Mouse (Mus musculus) hindbrain, embryonic 13.5 days (tissue): ENCODE data around the gene Nckap5l. TPM values are rescaled to one million over a fixed set of nuclear protein-coding genes. Genes with fewer than 3 reads are reported as not detected.

Experiments used
- ATAC-seq: fragments of 200-750 bp; cut with Nextera tagmentation; 2 replicates; pipeline ENCODE4 v1.8.0; 2017; ENCODE audit warnings: moderate TSS enrichment; ENCODE audit not compliant: low FRiP score
- H3K27ac ChIP-seq: fragments of 300-500 bp; sonication (generic); 2 replicates; pipeline ENCODE4 v1.5.1; 2015; ENCODE audit warnings: inconsistent platforms, mild to moderate bottlenecking, moderate library complexity
- H3K27me3 ChIP-seq: fragments of 300-500 bp; sonication (generic); 2 replicates; pipeline ENCODE4 v1.6.1; 2015; ENCODE audit warnings: mild to moderate bottlenecking, inconsistent platforms
- H3K36me3 ChIP-seq: fragments of 300-500 bp; sonication (generic); 2 replicates; pipeline ENCODE4 v1.6.1; 2015; ENCODE audit warnings: mild to moderate bottlenecking, inconsistent platforms
- H3K4me1 ChIP-seq: fragments of 300-500 bp; sonication (generic); replicated peaks from 2 replicates; pipeline ENCODE4 v1.6.1; 2015; ENCODE audit warnings: inconsistent platforms
- H3K4me2 ChIP-seq: fragments of 300-500 bp; sonication (generic); 2 replicates; pipeline ENCODE4 v1.6.1; 2015; ENCODE audit warnings: inconsistent platforms, mild to moderate bottlenecking, moderate library complexity
- H3K4me3 ChIP-seq: fragments of 300-500 bp; sonication (generic); 2 replicates; pipeline ENCODE4 v1.5.1; 2015; ENCODE audit warnings: mild to moderate bottlenecking, inconsistent platforms
- H3K9ac ChIP-seq: fragments of 300-500 bp; sonication (generic); 2 replicates; pipeline ENCODE4 v1.6.1; 2015; ENCODE audit warnings: mild to moderate bottlenecking, inconsistent platforms
- H3K9me3 ChIP-seq: fragments of 300-500 bp; sonication (generic); 2 replicates; pipeline ENCODE4 v1.6.1; 2016; ENCODE audit warnings: inconsistent platforms
- WGBS: fragments of 180-500 bp; shearing (Covaris S2); methylation state at CpG from one replicate; pipeline ENCODE4 v1.1.7; 2015; 5-methylcytosine and 5-hydroxymethylcytosine counted together
- polyA plus RNA-seq: library from polyadenylated mRNA; unstranded; fragments of >200 nt; fragmentation: Nextera tagmentation; extraction: Ambion mirVana; gene quantifications from 2 replicates; pipeline ENCODE4 v1.2.1, GENCODE M21; 2015

The Nckap5l gene
- polyA plus RNA-seq, 1 experiment from 2014 or later, result 13.6 TPM

- peak overlapping the region; percentile 70 for H3K27ac ChIP-seq
- no peak for ATAC-seq
- WGBS, result 78% methylated on average over 9 of the region's 9 CpGs
Measured at GRCm38 (mm10) chr15:99421152-99421551, 36.4 kb downstream of the Nckap5l start.

GRCm38 (mm10) chr15:99420521-99421014 lies 37.0 kb downstream of the Nckap5l start:
- Histone ChIP-seq H3K9ac (no peak overlapping the region), H3K27me3 (no peaks in the 10 kb centered on the region), H3K4me2 (peak overlapping the region; percentile 37), H3K36me3 (peaks cover 45% of the 10 kb centered on the region), H3K4me1 (peaks cover 14% of the 10 kb centered on the region), H3K27ac (peak overlapping the region; percentile 70), H3K9me3 (no peaks in the 10 kb centered on the region), H3K4me3 (no peak overlapping the region)
- 4% methylated on average over 12 of the region's 12 CpGs for WGBS
- peak; percentile 54 for ATAC-seq

More at GRCm38 (mm10) chr15:99421152-99421551, 36.4 kb downstream of the Nckap5l start:
- H3K9ac ChIP-seq, result no peak overlapping the region
- H3K4me2 ChIP-seq, result peak overlapping the region; percentile 37; the same call in 1 of the 2 replicates
- H3K4me1 ChIP-seq, result peaks cover 14% of the 10 kb centered on the region
- no peak overlapping the region for H3K4me3 ChIP-seq
- H3K27me3 ChIP-seq, result no peaks in the 10 kb centered on the region
- peaks cover 50% of the 10 kb centered on the region for H3K36me3 ChIP-seq
- H3K9me3 ChIP-seq, result no peaks in the 10 kb centered on the region

GRCm38 (mm10) chr15:99420101-99420500 lies 37.4 kb downstream of the Nckap5l start:
- no peaks in the 10 kb centered on the region for H3K27me3 ChIP-seq
- H3K9ac ChIP-seq, result no peak overlapping the region
- H3K4me3 ChIP-seq, result no peak overlapping the region
- peak overlapping the region; percentile 70 for H3K27ac ChIP-seq
- peak overlapping the region; percentile 37; the same call in 1 of the 2 replicates for H3K4me2 ChIP-seq
- H3K36me3 ChIP-seq, result peaks cover 40% of the 10 kb centered on the region
- no peak for ATAC-seq
- H3K4me1 ChIP-seq, result peaks cover 14% of the 10 kb centered on the region
- WGBS, result 24% methylated on average over 5 of the region's 5 CpGs
- H3K9me3 ChIP-seq, result no peaks in the 10 kb centered on the region

- Histone ChIP-seq H3K27me3 (no peaks in the 10 kb centered on the region), H3K9me3 (no peaks in the 10 kb centered on the region), H3K36me3 (peaks cover 17% of the 10 kb centered on the region), H3K4me3 (no peak overlapping the region), H3K4me2 (no peak overlapping the region), H3K9ac (no peak overlapping the region), H3K4me1 (peaks cover 14% of the 10 kb centered on the region), H3K27ac (no peak overlapping the region)
- ATAC-seq, result no peak
- WGBS, result 52% methylated on average over 16 of the region's 17 CpGs
Measured at GRCm38 (mm10) chr15:99417692-99418271, 39.8 kb downstream of the Nckap5l start.

GRCm38 (mm10) chr15:99416957-99417356 lies 40.6 kb downstream of the Nckap5l start:
- Histone ChIP-seq H3K9me3 (no peaks in the 10 kb centered on the region), H3K4me3 (no peak overlapping the region), H3K9ac (no peak overlapping the region), H3K27ac (no peak overlapping the region), H3K27me3 (no peaks in the 10 kb centered on the region), H3K4me1 (peaks cover 14% of the 10 kb centered on the region), H3K36me3 (peaks cover 8% of the 10 kb centered on the region), H3K4me2 (no peak overlapping the region)
- no peak for ATAC-seq
- WGBS, result 41% methylated on average over 4 of the region's 4 CpGs

GRCm38 (mm10) chr15:99416348-99416882 lies 41.1 kb downstream of the Nckap5l start:
- Histone ChIP-seq H3K4me2 (0 out of 2 replicates have a peak overlapping the region, but pooled peaks have one; percentile 15), H3K9me3 (no peaks in the 10 kb centered on the region), H3K27me3 (no peaks in the 10 kb centered on the region), H3K4me3 (no peak overlapping the region), H3K4me1 (peaks cover 14% of the 10 kb centered on the region), H3K36me3 (peaks cover 4% of the 10 kb centered on the region), H3K9ac (no peak overlapping the region), H3K27ac (no peak overlapping the region)
- no peak for ATAC-seq
- WGBS, result 26% methylated on average over 13 of the region's 13 CpGs

GRCm38 (mm10) chr15:99415793-99416192 lies 41.8 kb downstream of the Nckap5l start:
- Histone ChIP-seq H3K9me3 (no peaks in the 10 kb centered on the region), H3K4me3 (no peak overlapping the region), H3K36me3 (no peaks in the 10 kb centered on the region), H3K27ac (no peak overlapping the region), H3K4me1 (peaks cover 9% of the 10 kb centered on the region), H3K4me2 (no peak overlapping the region), H3K27me3 (no peaks in the 10 kb centered on the region), H3K9ac (no peak overlapping the region)
- 21% methylated on average over 2 of the region's 2 CpGs for WGBS
- no peak for ATAC-seq

- Histone ChIP-seq H3K4me2 (no peak overlapping the region), H3K27me3 (no peaks in the 10 kb centered on the region), H3K36me3 (peaks cover 33% of the 10 kb centered on the region), H3K4me1 (peaks cover 4% of the 10 kb centered on the region; the same call in 1 of the 2 replicates), H3K9me3 (no peaks in the 10 kb centered on the region), H3K9ac (0 out of 2 replicates have a peak overlapping the region, but pooled peaks have one; percentile 35), H3K4me3 (no peak overlapping the region), H3K27ac (0 out of 2 replicates have a peak overlapping the region, but pooled peaks have one; percentile 13)
- 63% methylated on average over 14 of the region's 14 CpGs for WGBS
- ATAC-seq, result no peak
Measured at GRCm38 (mm10) chr15:99411747-99412146, 45.8 kb downstream of the Nckap5l start.

GRCm38 (mm10) chr15:99408845-99409244 lies 48.7 kb downstream of the Nckap5l start:
- WGBS, result 91% methylated on average over 9 of the region's 9 CpGs

GRCm38 (mm10) chr15:99406986-99407570 lies 50.5 kb downstream of the Nckap5l start:
- no peak overlapping the region for H3K4me3 ChIP-seq
- H3K27ac ChIP-seq, result no peak overlapping the region
- peaks cover 74% of the 10 kb centered on the region for H3K36me3 ChIP-seq
- no peaks in the 10 kb centered on the region for H3K27me3 ChIP-seq
- no peaks in the 10 kb centered on the region for H3K4me1 ChIP-seq
- no peaks in the 10 kb centered on the region for H3K9me3 ChIP-seq
- no peak overlapping the region for H3K9ac ChIP-seq
- no peak for ATAC-seq
- no peak overlapping the region for H3K4me2 ChIP-seq
- 93% methylated on average over 15 of the region's 15 CpGs for WGBS

More at GRCm38 (mm10) chr15:99408845-99409244, 48.7 kb downstream of the Nckap5l start:
- Histone ChIP-seq H3K27ac (no peak overlapping the region), H3K36me3 (peaks cover 61% of the 10 kb centered on the region), H3K9me3 (no peaks in the 10 kb centered on the region), H3K9ac (no peak overlapping the region), H3K27me3 (no peaks in the 10 kb centered on the region), H3K4me3 (no peak overlapping the region), H3K4me1 (no peaks in the 10 kb centered on the region), H3K4me2 (no peak overlapping the region)
- ATAC-seq, result no peak

GRCm38 (mm10) chr15:99405150-99405549 lies 52.4 kb downstream of the Nckap5l start:
- Histone ChIP-seq H3K4me1 (0 out of 2 replicates have a peak, but pooled peaks cover 3% of the 10 kb centered on the region), H3K9ac (no peak overlapping the region), H3K4me2 (no peak overlapping the region), H3K36me3 (peaks cover 76% of the 10 kb centered on the region), H3K4me3 (no peak overlapping the region), H3K9me3 (no peaks in the 10 kb centered on the region), H3K27me3 (no peaks in the 10 kb centered on the region), H3K27ac (no peak overlapping the region)
- no peak for ATAC-seq
- WGBS, result 95% methylated on average over 9 of the region's 9 CpGs

- H3K36me3 ChIP-seq, result peaks cover 59% of the 10 kb centered on the region
- H3K27me3 ChIP-seq, result no peaks in the 10 kb centered on the region
- no peaks in the 10 kb centered on the region for H3K9me3 ChIP-seq
- 94% methylated on average over 12 of the region's 12 CpGs for WGBS
- H3K4me2 ChIP-seq, result no peak overlapping the region
- peaks cover 20% of the 10 kb centered on the region for H3K4me1 ChIP-seq
- H3K9ac ChIP-seq, result no peak overlapping the region
- H3K27ac ChIP-seq, result no peak overlapping the region
- H3K4me3 ChIP-seq, result no peak overlapping the region
- no peak for ATAC-seq
Measured at GRCm38 (mm10) chr15:99403159-99403889, 54.2 kb downstream of the Nckap5l start.
